Mouse (Mus musculus): ENCODE results near the gene Slc1a6.

DNA sequence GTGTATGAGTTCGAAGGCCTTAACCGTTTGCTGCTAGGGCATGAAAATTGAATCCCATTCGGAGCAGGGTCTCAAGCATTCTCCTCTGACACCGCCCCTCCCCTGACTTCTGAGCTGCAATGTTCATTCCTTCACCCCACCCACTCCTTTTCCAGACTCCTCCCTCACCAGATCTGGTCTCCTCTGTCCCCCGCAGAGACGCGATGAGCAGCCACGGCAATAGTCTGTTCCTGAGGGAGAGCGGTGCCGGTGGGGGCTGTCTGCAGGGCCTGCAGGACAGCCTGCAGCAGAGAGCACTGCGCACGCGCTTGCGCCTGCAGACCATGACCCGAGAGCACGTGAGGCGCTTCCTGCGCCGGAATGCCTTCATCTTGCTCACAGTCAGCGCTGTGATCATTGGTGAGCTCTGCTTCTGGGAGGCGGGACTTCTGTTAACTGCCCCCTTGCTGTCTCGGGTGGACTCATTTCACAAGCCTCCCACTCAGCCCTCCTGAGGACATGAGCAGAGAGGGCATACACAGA is 7.3 kb downstream of the Slc1a6 start:
- TF ChIP-seq CTCF (IDR thresholded peaks at IDR 0.05; ENCODE audit: borderline replicate concordance, control insufficient read depth, extremely low read depth, insufficient read depth, low read length, poor library complexity), result no peak
- TF ChIP-seq POLR2A (IDR thresholded peaks at IDR 0.05; ENCODE audit: control insufficient read depth, extremely low read depth, insufficient read depth, low read length, poor library complexity), result no peak
